Mouse (Mus musculus): ENCODE measurements around the gene Ncapd2.

GRCm38 (mm10) chr6:125145001-125145400 lies 46.5 kb downstream of the Ncapd2 start, which contains the start of gene Iffo1:
- no peak for TF ChIP-seq EP300 (IDR thresholded peaks at IDR 0.05; ENCODE audit: low read depth)
- peak; percentile 67 for TF ChIP-seq CTCF (IDR thresholded peaks at IDR 0.05; ENCODE audit: low read depth)

Measured in liver, postnatal 0 days (tissue).